Mouse (Mus musculus): Measurements from ENCODE around the gene Litaf. TPM values are rescaled to one million over a fixed set of nuclear protein-coding genes. Genes with fewer than 3 reads are reported as not detected.

Gene Litaf
- polyA plus RNA-seq, 1 experiment from 2014 or later = 106 TPM

- Histone ChIP-seq H3K9ac (replicated peaks; ENCODE audit: low read depth) (no peak overlapping the region), H3K9me3 (ENCODE audit: low read length) (no peaks in the 10 kb centered on the region), H3K4me2 (replicated peaks; ENCODE audit: low read depth, low read length) (no peak overlapping the region; the same call in 1 of the 2 replicates), H3K27ac (ENCODE audit: low read length) (peak overlapping the region; percentile 47; the same call in 1 of the 2 replicates), H3K4me3 (ENCODE audit: low read depth, low read length) (no peak overlapping the region), H3K36me3 (ENCODE audit: insufficient read depth, low read length) (peaks cover 22% of the 10 kb centered on the region; the same call in 1 of the 2 replicates), H3K4me1 (ENCODE audit: insufficient read depth, low read depth, low read length) (peaks cover 32% of the 10 kb centered on the region), H3K27me3 (replicated peaks; ENCODE audit: insufficient read depth, low read length) (no peaks in the 10 kb centered on the region)
- 49% methylated on average over 6 of the region's 6 CpGs for WGBS
- TF ChIP-seq CTCF (IDR thresholded peaks at IDR 0.05) (no peak), EP300 (IDR thresholded peaks at IDR 0.05) (no peak)
- DNase-seq (ENCODE audit: low spot score) (no peak), ATAC-seq (no peak)
Observed at GRCm38 (mm10) chr16:11069271-11069670, 3.3 kb upstream of the Litaf start.

GRCm38 (mm10) chr16:11068666-11069065, 2.7 kb upstream of the Litaf start:
- Histone ChIP-seq H3K4me1 (ENCODE audit: insufficient read depth, low read depth, low read length) (peaks cover 32% of the 10 kb centered on the region), H3K9ac (replicated peaks; ENCODE audit: low read depth) (no peak overlapping the region), H3K27me3 (replicated peaks; ENCODE audit: insufficient read depth, low read length) (no peaks in the 10 kb centered on the region), H3K36me3 (ENCODE audit: insufficient read depth, low read length) (peaks cover 16% of the 10 kb centered on the region; the same call in 1 of the 2 replicates), H3K4me3 (ENCODE audit: low read depth, low read length) (no peak overlapping the region), H3K9me3 (ENCODE audit: low read length) (no peaks in the 10 kb centered on the region), H3K27ac (ENCODE audit: low read length) (peak overlapping the region; percentile 47; the same call in 1 of the 2 replicates), H3K4me2 (replicated peaks; ENCODE audit: low read depth, low read length) (no peak overlapping the region)
- DNase-seq (ENCODE audit: low spot score) = no peak
- TF ChIP-seq CTCF (IDR thresholded peaks at IDR 0.05) (no peak), EP300 (IDR thresholded peaks at IDR 0.05) (no peak)
- 88% methylated on average over 3 of the region's 3 CpGs for WGBS
- ATAC-seq = no peak

GRCm38 (mm10) chr16:11066833-11067191, 855 bp upstream of the Litaf start:
- Histone ChIP-seq H3K9ac (replicated peaks; ENCODE audit: low read depth) (peak overlapping the region; percentile 81), H3K27ac (ENCODE audit: low read length) (peak overlapping the region; percentile 93), H3K27me3 (replicated peaks; ENCODE audit: insufficient read depth, low read length) (no peaks in the 10 kb centered on the region), H3K36me3 (ENCODE audit: insufficient read depth, low read length) (no peaks in the 10 kb centered on the region), H3K4me3 (ENCODE audit: low read depth, low read length) (peak overlapping the region; percentile 79), H3K4me1 (ENCODE audit: insufficient read depth, low read depth, low read length) (peaks cover 43% of the 10 kb centered on the region), H3K4me2 (replicated peaks; ENCODE audit: low read depth, low read length) (peak overlapping the region; percentile 92), H3K9me3 (ENCODE audit: low read length) (no peaks in the 10 kb centered on the region)
- DNase-seq (ENCODE audit: low spot score) (peak; percentile 72), ATAC-seq (peak; percentile 16)
- WGBS = under 1% methylated on average over 22 of the region's 22 CpGs
- TF ChIP-seq EP300 (IDR thresholded peaks at IDR 0.05) (no peak), CTCF (IDR thresholded peaks at IDR 0.05) (no peak)

- Histone ChIP-seq H3K4me2 (replicated peaks; ENCODE audit: low read depth, low read length) (peak overlapping the region; percentile 92), H3K36me3 (ENCODE audit: insufficient read depth, low read length) (no peaks in the 10 kb centered on the region), H3K9me3 (ENCODE audit: low read length) (no peaks in the 10 kb centered on the region), H3K4me1 (ENCODE audit: insufficient read depth, low read depth, low read length) (peaks cover 38% of the 10 kb centered on the region), H3K27ac (ENCODE audit: low read length) (peak overlapping the region; percentile 60; the same call in 1 of the 2 replicates), H3K27me3 (replicated peaks; ENCODE audit: insufficient read depth, low read length) (no peaks in the 10 kb centered on the region), H3K4me3 (ENCODE audit: low read depth, low read length) (peak overlapping the region; percentile 79; the same call in 1 of the 2 replicates), H3K9ac (replicated peaks; ENCODE audit: low read depth) (no peak overlapping the region)
- DNase-seq (ENCODE audit: low spot score) (no peak), ATAC-seq (no peak)
- 44% methylated on average over 5 of the region's 5 CpGs for WGBS
- no peak for TF ChIP-seq CTCF (IDR thresholded peaks at IDR 0.05)
- TF ChIP-seq EP300 (IDR thresholded peaks at IDR 0.05) = no peak
Observed at GRCm38 (mm10) chr16:11065431-11065830, 526 bp downstream of the Litaf start.

GRCm38 (mm10) chr16:11064742-11065141, 1.2 kb downstream of the Litaf start:
- H3K9ac ChIP-seq (replicated peaks; ENCODE audit: low read depth) = no peak overlapping the region
- WGBS = 81% methylated on average over 6 of the region's 6 CpGs

GRCm38 (mm10) chr16:11064341-11064740, 1.6 kb downstream of the Litaf start:
- TF ChIP-seq EP300 (IDR thresholded peaks at IDR 0.05) = no peak
- TF ChIP-seq CTCF (IDR thresholded peaks at IDR 0.05) = no peak
- no peak overlapping the region for H3K9ac ChIP-seq (replicated peaks; ENCODE audit: low read depth)
- no peak overlapping the region for H3K4me2 ChIP-seq (replicated peaks; ENCODE audit: low read depth, low read length)
- no peak overlapping the region for H3K27ac ChIP-seq (ENCODE audit: low read length)
- no peaks in the 10 kb centered on the region for H3K27me3 ChIP-seq (replicated peaks; ENCODE audit: insufficient read depth, low read length)
- no peaks in the 10 kb centered on the region for H3K9me3 ChIP-seq (ENCODE audit: low read length)
- 89% methylated on average over 4 of the region's 4 CpGs for WGBS
- DNase-seq (ENCODE audit: low spot score) (no peak), ATAC-seq (no peak)
- no peak overlapping the region for H3K4me3 ChIP-seq (ENCODE audit: low read depth, low read length)
- no peaks in the 10 kb centered on the region for H3K36me3 ChIP-seq (ENCODE audit: insufficient read depth, low read length)
- peaks cover 28% of the 10 kb centered on the region for H3K4me1 ChIP-seq (ENCODE audit: insufficient read depth, low read depth, low read length)

More at GRCm38 (mm10) chr16:11064742-11065141, 1.2 kb downstream of the Litaf start:
- ATAC-seq (no peak), DNase-seq (ENCODE audit: low spot score) (no peak)
- no peak overlapping the region for H3K4me3 ChIP-seq (ENCODE audit: low read depth, low read length)
- TF ChIP-seq CTCF (IDR thresholded peaks at IDR 0.05) (no peak), EP300 (IDR thresholded peaks at IDR 0.05) (no peak)
- no peak overlapping the region for H3K27ac ChIP-seq (ENCODE audit: low read length)
- H3K4me2 ChIP-seq (replicated peaks; ENCODE audit: low read depth, low read length) = no peak overlapping the region
- no peaks in the 10 kb centered on the region for H3K27me3 ChIP-seq (replicated peaks; ENCODE audit: insufficient read depth, low read length)
- peaks cover 31% of the 10 kb centered on the region for H3K4me1 ChIP-seq (ENCODE audit: insufficient read depth, low read depth, low read length)
- H3K9me3 ChIP-seq (ENCODE audit: low read length) = no peaks in the 10 kb centered on the region
- H3K36me3 ChIP-seq (ENCODE audit: insufficient read depth, low read length) = no peaks in the 10 kb centered on the region
